Mouse (Mus musculus) lung, postnatal 0 days (tissue): ENCODE measurements around the gene Gm28036. TPM values are rescaled to one million over a fixed set of nuclear protein-coding genes. Genes with fewer than 3 reads are reported as not detected.

ENCODE experiments used
- ATAC-seq: fragments of 200-750 bp; cut with Nextera tagmentation; 2 replicates; pipeline ENCODE4 v1.8.0; 2017; ENCODE audit warnings: moderate library complexity
- DNase-seq: peaks from one replicate; pipeline ENCODE4 v3.0.0-alpha.2; 2016; ENCODE audit warnings: low spot score
- H3K27ac ChIP-seq: fragments of 300-500 bp; sonication (generic); 2 replicates; pipeline ENCODE4 v1.5.1; 2014; ENCODE audit warnings: antibody characterized with exemption, mild to moderate bottlenecking, low read length, mixed read lengths
- H3K27me3 ChIP-seq: fragments of 300-500 bp; sonication (generic); replicated peaks from 2 replicates; pipeline ENCODE4 v1.6.1; 2014; ENCODE audit warnings: low read length, mixed read lengths; ENCODE audit not compliant: insufficient read depth
- H3K36me3 ChIP-seq: fragments of 300-500 bp; sonication (generic); 2 replicates; pipeline ENCODE4 v1.6.1; 2014; ENCODE audit warnings: low read length, mixed read lengths; ENCODE audit not compliant: insufficient read depth
- H3K4me1 ChIP-seq: fragments of 300-500 bp; sonication (generic); 2 replicates; pipeline ENCODE4 v1.6.1; 2014; ENCODE audit warnings: antibody characterized with exemption, low read depth, low read length, mixed read lengths; ENCODE audit not compliant: insufficient read depth
- H3K4me2 ChIP-seq: fragments of 300-500 bp; sonication (generic); replicated peaks from 2 replicates; pipeline ENCODE4 v1.6.1; 2014; ENCODE audit warnings: low read depth, mild to moderate bottlenecking, low read length, moderate library complexity, mixed read lengths
- H3K4me3 ChIP-seq: fragments of 300-500 bp; sonication (generic); 2 replicates; pipeline ENCODE4 v1.5.1; 2014; ENCODE audit warnings: low read depth, low read length
- H3K9ac ChIP-seq: fragments of 300-500 bp; sonication (generic); replicated peaks from 2 replicates; pipeline ENCODE4 v1.6.1; 2014; ENCODE audit warnings: low read depth, mild to moderate bottlenecking
- H3K9me3 ChIP-seq: fragments of 300-500 bp; sonication (generic); 2 replicates; pipeline ENCODE4 v1.6.1; 2016; ENCODE audit warnings: low read length, mixed read lengths
- CTCF ChIP-seq: IDR thresholded peaks from 2 replicates; pipeline ENCODE4 v1.5.1; 2016; ENCODE audit warnings: antibody characterized with exemption, mild to moderate bottlenecking
- EP300 ChIP-seq: IDR thresholded peaks from 2 replicates; pipeline ENCODE4 v1.6.1; 2016; ENCODE audit warnings: antibody characterized with exemption, mild to moderate bottlenecking, control low read depth
- WGBS: fragments of 180-500 bp; shearing (Covaris S2); extraction: QIAGEN DNeasy Blood & Tissue Kit; methylation state at CpG from one replicate; pipeline ENCODE4 v1.1.7; 2014; 5-methylcytosine and 5-hydroxymethylcytosine counted together
- polyA plus RNA-seq: library from polyadenylated mRNA; unstranded; fragments of >200 nt; fragmentation: Nextera tagmentation; extraction: Ambion mirVana; gene quantifications from 2 replicates; pipeline ENCODE4 v1.2.1, GENCODE M21; 2015

Gm28036 gene
- polyA plus RNA-seq, 1 experiment from 2014 or later, result 5.2 TPM

DNA sequence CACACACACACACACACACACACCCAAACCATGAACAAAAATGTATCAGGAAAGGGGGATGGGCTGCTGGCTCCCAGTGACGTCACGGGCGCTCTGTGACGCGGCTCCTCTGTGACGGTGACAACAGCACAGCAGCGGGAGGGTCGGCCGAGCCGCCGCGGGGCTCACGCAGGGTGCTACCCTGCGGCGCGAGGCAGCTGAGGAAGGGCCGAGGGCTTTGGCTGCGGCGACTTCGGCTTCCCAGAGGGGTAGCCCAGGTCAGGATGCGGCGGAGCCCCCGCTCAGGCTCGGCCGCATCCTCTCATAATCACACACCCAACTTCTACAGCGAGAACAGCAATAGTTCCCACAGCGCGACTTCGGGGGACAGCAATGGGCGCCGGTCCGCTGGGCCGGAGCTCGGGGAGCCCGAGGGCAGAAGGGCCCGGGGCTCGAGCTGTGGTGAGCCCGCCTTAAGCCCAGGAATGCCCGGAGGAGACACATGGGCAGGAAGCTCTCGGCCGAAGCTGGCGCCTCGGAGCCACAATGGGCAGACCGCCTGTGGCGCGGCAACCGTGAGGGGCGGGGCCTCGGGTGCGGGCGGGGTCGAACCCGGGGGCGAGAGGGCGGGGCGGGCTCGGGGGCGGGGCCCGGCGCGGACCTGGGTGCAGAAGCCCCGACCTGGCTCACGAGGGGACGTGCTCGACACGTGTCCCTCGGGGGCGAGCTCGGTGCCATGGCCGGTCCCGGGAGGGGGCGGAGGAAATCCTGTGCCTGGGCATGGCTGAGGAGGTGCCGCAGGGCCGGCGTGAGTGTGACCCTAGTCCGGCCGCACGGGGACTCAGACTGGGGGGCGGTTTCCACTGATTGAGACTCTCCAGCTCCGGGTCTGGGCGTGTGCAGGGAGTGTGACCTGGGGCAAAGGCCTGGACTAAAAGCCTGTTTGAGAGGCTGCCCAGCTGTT lies 61.5 kb downstream of the Gm28036 start, which contains the start of gene Spag4:
TSS of gene Spag4 (plus strand) at position 77 of the 943 bp plus-strand sequence.
- peak; percentile 76 for DNase-seq
- no peaks in the 10 kb centered on the region; the same call in 1 of the 2 replicates for H3K4me1 ChIP-seq
- WGBS, result under 1% methylated on average over 42 of the region's 81 CpGs
- peak within 1 kb of the TSS; percentile 62 for H3K27ac ChIP-seq
- no peaks in the 10 kb centered on the region for H3K9me3 ChIP-seq
- H3K9ac ChIP-seq, result peak within 1 kb of the TSS; percentile 64
- TF ChIP-seq CTCF, result no peak
- peak within 1 kb of the TSS; percentile 99 for H3K4me2 ChIP-seq
- no peaks in the 10 kb centered on the region for H3K27me3 ChIP-seq
- H3K36me3 ChIP-seq, result no peaks in the 10 kb centered on the region
- peak within 1 kb of the TSS; percentile 59 for H3K4me3 ChIP-seq
- peak; percentile 87 for ATAC-seq

DNA sequence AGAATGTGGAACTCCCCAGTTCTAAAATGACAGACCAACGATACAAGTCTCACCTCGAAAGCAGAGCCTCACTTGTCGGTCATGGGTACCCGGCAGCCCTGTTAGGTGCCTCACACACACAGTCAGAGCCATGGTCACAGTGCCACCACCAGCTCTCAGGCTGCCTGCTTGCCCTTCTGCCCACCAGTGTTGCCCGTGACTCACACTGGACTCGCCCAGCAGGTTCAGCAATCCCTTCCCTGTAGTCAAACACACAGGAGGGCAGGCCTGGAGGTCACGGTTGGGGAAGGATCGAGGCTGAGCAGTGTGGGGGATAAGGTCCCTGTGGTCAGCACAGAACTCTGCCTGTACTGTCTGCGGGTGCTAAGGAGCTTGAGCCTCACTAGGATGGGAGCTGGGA lies 74.1 kb downstream of the Gm28036 start, which contains the start of gene Fer1l4:
TSS of gene Fer1l4 (minus strand) at position 132 of the 400 bp plus-strand sequence.
- WGBS, result 52% methylated on average over 9 of the region's 9 CpGs
- Histone ChIP-seq H3K4me3 (no peak within 1 kb of the TSS), H3K36me3 (no peaks in the 10 kb centered on the region), H3K4me1 (no peaks in the 10 kb centered on the region), H3K27ac (no peak within 1 kb of the TSS), H3K4me2 (no peak within 1 kb of the TSS), H3K9ac (no peak within 1 kb of the TSS), H3K9me3 (no peaks in the 10 kb centered on the region), H3K27me3 (no peaks in the 10 kb centered on the region)
- ATAC-seq, result no peak
- TF ChIP-seq EP300 (no peak), CTCF (no peak)
- peak; percentile 14 for DNase-seq

DNA sequence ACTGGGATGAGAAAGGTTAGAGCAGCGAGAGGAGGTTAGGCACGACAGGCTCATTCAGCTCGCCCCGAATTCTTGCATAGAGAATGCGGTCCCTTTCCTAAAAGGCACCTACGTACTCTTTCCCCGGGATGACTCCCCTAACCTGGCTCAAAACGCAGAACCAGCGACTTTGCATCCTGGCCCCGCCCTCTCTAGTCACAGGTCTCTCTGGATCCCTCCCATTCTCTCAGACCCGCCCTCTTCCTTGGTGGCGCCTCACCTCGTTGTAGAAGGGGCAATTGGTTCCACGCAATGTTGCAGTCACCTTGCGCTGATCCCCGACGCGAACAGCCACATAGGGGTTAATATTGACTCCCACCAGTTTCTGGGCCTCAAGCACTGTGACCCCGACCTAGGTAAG lies 79.0 kb downstream of the Gm28036 start:
- H3K27me3 ChIP-seq, result no peaks in the 10 kb centered on the region
- TF ChIP-seq EP300, result no peak
- no peak for TF ChIP-seq CTCF
- DNase-seq (peak; percentile 48), ATAC-seq (peak; percentile 47; the same call in 1 of the 2 replicates)
- H3K27ac ChIP-seq, result no peak overlapping the region
- H3K9ac ChIP-seq, result no peak overlapping the region
- WGBS, result 6% methylated on average over 19 of the region's 19 CpGs
- H3K4me3 ChIP-seq, result no peak overlapping the region
- 0 out of 2 replicates have a peak overlapping the region, but pooled peaks have one; percentile 19 for H3K4me2 ChIP-seq
- no peaks in the 10 kb centered on the region for H3K9me3 ChIP-seq
- no peaks in the 10 kb centered on the region for H3K36me3 ChIP-seq
- no peaks in the 10 kb centered on the region for H3K4me1 ChIP-seq

DNA sequence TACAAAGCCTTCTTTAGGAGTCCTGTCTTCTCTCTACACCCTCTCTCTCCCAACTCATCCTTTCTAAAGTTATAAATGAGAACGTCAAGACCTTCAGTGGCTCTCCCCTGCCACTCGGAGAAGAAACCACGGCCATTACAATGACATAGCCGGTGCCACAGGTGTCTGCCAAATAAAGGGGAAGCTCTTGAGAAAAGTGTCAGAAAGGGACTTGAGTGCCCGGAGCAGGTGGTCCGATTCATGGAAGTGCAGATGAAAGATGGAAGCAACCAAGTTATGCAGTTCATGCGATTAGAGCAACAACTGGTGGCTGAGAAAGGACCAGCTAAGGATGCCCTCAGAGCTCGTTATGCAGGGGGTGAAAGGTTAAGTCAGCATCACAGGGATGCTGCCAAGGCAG lies 84.0 kb downstream of the Gm28036 start:
- WGBS, result 76% methylated on average over 8 of the region's 8 CpGs
- Histone ChIP-seq H3K9ac (no peak overlapping the region), H3K27ac (no peak overlapping the region), H3K36me3 (no peaks in the 10 kb centered on the region), H3K4me2 (no peak overlapping the region), H3K27me3 (no peaks in the 10 kb centered on the region), H3K4me1 (no peaks in the 10 kb centered on the region), H3K4me3 (no peak overlapping the region), H3K9me3 (no peaks in the 10 kb centered on the region)
- TF ChIP-seq CTCF (no peak), EP300 (no peak)
- no peak for DNase-seq
- no peak for ATAC-seq

DNA sequence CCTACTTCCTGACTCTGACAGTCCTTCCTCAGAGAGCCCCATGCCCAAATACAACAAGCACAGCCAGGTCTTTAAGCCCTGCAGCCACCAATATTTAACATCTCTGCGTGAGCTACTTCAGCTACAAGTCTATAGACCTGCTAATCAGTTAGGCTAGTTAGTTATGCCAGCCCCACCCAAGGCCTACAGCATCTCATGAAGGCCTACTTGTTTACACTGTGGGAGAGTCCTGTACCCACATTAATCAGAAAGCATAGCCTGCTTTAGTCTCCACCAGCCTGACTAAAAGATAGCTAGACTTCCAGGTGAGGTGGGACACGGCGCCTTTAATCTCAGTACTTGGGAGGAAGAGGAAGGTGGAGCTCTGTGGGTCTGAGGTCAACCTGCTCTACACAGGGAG lies 87.5 kb downstream of the Gm28036 start:
- H3K9ac ChIP-seq, result no peak overlapping the region
- 91% methylated on average over 3 of the region's 3 CpGs for WGBS
- H3K27me3 ChIP-seq, result no peaks in the 10 kb centered on the region
- H3K4me1 ChIP-seq, result no peaks in the 10 kb centered on the region
- H3K27ac ChIP-seq, result no peak overlapping the region
- TF ChIP-seq EP300 (no peak), CTCF (no peak)
- ATAC-seq, result no peak
- H3K4me2 ChIP-seq, result no peak overlapping the region
- no peak for DNase-seq
- H3K36me3 ChIP-seq, result no peaks in the 10 kb centered on the region
- no peak overlapping the region for H3K4me3 ChIP-seq
- H3K9me3 ChIP-seq, result no peaks in the 10 kb centered on the region

DNA sequence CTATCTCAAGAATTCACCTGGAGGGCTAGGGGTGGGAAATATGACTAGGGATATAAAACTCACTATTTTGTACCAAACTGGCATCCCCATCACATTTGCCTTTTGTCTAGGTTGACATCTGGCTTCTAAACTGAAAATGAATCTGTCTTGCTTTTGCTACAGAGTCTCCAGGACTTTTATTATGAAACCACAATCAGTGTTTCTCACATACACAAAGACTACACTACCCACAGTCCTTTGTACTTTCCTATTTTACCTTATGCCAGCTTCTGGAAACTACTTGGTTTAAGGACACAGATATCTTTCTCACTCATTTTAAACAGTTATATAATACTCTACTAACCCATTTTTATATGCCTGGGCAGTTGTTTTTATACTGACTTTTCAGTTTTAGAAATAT lies 101.4 kb downstream of the Gm28036 start:
- Histone ChIP-seq H3K36me3 (no peaks in the 10 kb centered on the region), H3K9ac (no peak overlapping the region), H3K9me3 (no peaks in the 10 kb centered on the region), H3K4me2 (no peak overlapping the region), H3K4me3 (no peak overlapping the region), H3K27ac (no peak overlapping the region), H3K27me3 (no peaks in the 10 kb centered on the region), H3K4me1 (no peaks in the 10 kb centered on the region)
- ATAC-seq (no peak), DNase-seq (peak; percentile 11)
- no peak for TF ChIP-seq EP300
- no peak for TF ChIP-seq CTCF

Other genes starting within 250 kb of the Gm28036 start
- 24.4 and 35.1 TPM in 2 replicates for gene Uqcc1, start 196.8 kb downstream of the Gm28036 start, polyA plus RNA-seq
- gene Gm15557, start 186.4 kb downstream of the Gm28036 start, polyA plus RNA-seq, result 0.11 TPM in 1 of 2 replicates, not detected in the other
- 1.7 and 2.7 TPM in 2 replicates for gene Gdf5, start 181.7 kb downstream of the Gm28036 start, polyA plus RNA-seq
- gene Cep250, start 170.6 kb downstream of the Gm28036 start, polyA plus RNA-seq, result 6.6 and 7.4 TPM in 2 replicates
- gene 6430550D23Rik, start 119.1 kb downstream of the Gm28036 start, polyA plus RNA-seq, result 1.0 and 1.1 TPM in 2 replicates
- 168 and 181 TPM in 2 replicates for gene Ergic3, start 119.0 kb downstream of the Gm28036 start, polyA plus RNA-seq
- 0.06 and 0.36 TPM in 2 replicates for gene Fer1l4, start 74.1 kb downstream of the Gm28036 start, polyA plus RNA-seq
- 0.74 and 0.89 TPM in 2 replicates for gene Spag4, start 61.9 kb downstream of the Gm28036 start, polyA plus RNA-seq
- gene Cpne1, start 15.1 kb downstream of the Gm28036 start, polyA plus RNA-seq, result 38.3 and 42.3 TPM in 2 replicates
- 10.1 and 10.7 TPM in 2 replicates for gene Rbm12, start 15.1 kb downstream of the Gm28036 start, polyA plus RNA-seq
- gene Romo1, start 16.9 kb upstream of the Gm28036 start, polyA plus RNA-seq, result 316 and 344 TPM in 2 replicates
- gene Nfs1, start 17.1 kb upstream of the Gm28036 start, polyA plus RNA-seq, result 33.7 and 34.0 TPM in 2 replicates
- gene Rbm39, start 53.1 kb upstream of the Gm28036 start, polyA plus RNA-seq, result 654 and 692 TPM in 2 replicates
- gene Phf20, start 69.4 kb upstream of the Gm28036 start, polyA plus RNA-seq, result 44.8 and 47.7 TPM in 2 replicates
- gene Cnbd2, start 185.2 kb upstream of the Gm28036 start, polyA plus RNA-seq, result 6.8 and 7.0 TPM in 2 replicates
- 119 TPM in 2 replicates for gene Scand1, start 185.6 kb upstream of the Gm28036 start, polyA plus RNA-seq